Mouse (Mus musculus): Measurements from ENCODE around the gene Ulk4. TPM values are rescaled to one million over a fixed set of nuclear protein-coding genes. Genes with fewer than 3 reads are reported as not detected.

Gene Ulk4
- total RNA-seq, 2 experiments from 2014 or later, result 9.5 to 9.9 TPM

GRCm38 (mm10) chr9:121129533-121129932 is 147.5 kb downstream of the Ulk4 start:
- no peak for TF ChIP-seq CTCF (conservative IDR thresholded peaks at IDR 0.05)
- Histone ChIP-seq H3K27ac (no peak overlapping the region), H3K4me3 (no peak overlapping the region)
- no peak for DNase-seq (ENCODE audit: low spot score in 2 of 2)

DNA sequence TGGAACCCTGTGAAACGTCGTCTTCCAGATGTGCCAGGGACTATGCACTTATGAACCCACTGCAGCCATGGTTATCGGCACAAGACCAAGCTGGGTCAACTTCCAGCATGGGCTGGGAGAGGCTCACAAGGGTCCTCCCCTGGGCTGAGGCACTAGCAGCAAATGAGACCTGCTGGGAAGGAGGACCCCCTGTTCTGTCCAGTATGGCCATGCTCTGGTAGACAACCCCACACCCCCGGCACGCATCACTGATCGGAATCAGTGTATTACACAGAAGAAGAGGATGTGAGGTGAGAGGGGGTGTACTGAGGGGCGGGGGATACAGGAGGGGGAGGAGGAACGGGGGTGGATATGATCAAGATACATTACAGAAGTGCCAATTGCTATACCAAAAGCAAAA is 148.1 kb downstream of the Ulk4 start:
- no peak for DNase-seq (ENCODE audit: low spot score in 2 of 2)
- Histone ChIP-seq H3K27ac (no peak overlapping the region), H3K4me3 (no peak overlapping the region)
- no peak for TF ChIP-seq CTCF (conservative IDR thresholded peaks at IDR 0.05)

- TF ChIP-seq CTCF (conservative IDR thresholded peaks at IDR 0.05), result no peak
- H3K27ac ChIP-seq, result no peak overlapping the region
- no peak for DNase-seq (ENCODE audit: low spot score in 2 of 2)
- no peak overlapping the region for H3K4me3 ChIP-seq
Measured at GRCm38 (mm10) chr9:121127025-121127424, 150.0 kb downstream of the Ulk4 start.

DNA sequence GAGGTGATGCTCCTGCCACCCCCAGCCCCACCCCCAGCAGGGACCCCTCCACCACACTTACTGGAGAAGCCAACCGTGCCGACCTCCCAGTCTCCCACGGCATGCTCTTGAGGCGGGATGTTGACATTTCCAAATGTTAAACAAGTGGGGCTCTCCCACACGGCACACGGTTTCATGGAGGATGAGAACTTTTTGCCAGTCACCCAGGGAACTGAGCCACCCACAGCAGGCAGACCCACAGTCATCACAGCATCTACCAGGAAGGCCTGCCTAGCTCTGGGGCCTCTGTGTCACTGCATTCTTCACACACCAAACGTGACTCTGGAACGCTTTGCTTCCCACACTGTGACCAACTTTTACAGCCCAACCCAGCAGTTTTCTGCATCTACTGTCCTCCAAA is 152.3 kb downstream of the Ulk4 start:
- TF ChIP-seq CTCF (conservative IDR thresholded peaks at IDR 0.05), result no peak
- Histone ChIP-seq H3K4me3 (no peak overlapping the region), H3K27ac (peak overlapping the region; percentile 28; the same call in 1 of the 2 replicates)
- peak in 1 of 2 experiments; percentile 24 for DNase-seq (ENCODE audit: low spot score in 2 of 2)

DNA sequence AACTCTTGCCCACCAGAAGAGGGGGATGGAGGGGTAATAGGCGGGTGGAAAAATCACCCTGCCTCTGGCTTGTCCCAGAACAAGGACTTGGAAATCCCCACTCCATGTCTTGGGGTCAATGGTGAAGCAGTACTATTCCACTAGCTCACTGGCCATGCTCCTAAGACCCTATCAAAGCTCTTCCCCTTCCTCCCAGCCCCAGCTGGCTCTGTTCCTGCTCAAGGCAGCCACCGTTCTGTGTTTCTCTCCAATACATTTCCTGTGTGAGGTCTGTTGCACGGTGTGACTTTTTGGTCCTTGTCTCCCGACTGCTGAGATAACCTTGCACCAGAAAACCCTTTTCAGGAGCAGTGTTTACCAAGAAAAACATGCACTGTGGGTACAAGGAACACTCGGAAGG is 155.0 kb downstream of the Ulk4 start:
- no peak for DNase-seq (ENCODE audit: low spot score in 2 of 2)
- no peak overlapping the region for H3K4me3 ChIP-seq
- no peak overlapping the region for H3K27ac ChIP-seq
- no peak for TF ChIP-seq CTCF (conservative IDR thresholded peaks at IDR 0.05)

DNA sequence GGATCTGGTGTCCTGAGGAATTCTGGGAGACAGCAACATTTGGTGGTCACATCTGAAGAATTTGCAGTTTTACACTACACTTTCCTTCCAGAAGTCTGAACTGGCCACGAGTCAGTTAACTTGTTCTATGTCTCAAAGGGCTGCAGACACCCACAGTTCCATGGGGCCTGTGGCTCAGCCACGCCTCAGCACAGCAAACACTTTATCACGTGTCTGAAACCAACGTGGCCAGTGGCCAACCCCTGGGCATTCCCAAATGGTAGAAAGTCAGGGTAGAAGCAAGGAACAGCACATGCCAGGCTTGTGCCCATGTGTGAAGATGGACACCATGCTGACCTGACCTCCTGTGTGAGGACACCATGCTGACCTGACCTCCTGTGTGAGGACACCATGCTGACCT is 159.1 kb downstream of the Ulk4 start:
- H3K4me3 ChIP-seq, result no peak overlapping the region
- TF ChIP-seq CTCF (conservative IDR thresholded peaks at IDR 0.05), result no peak

GRCm38 (mm10) chr9:121112131-121112530 is 164.9 kb downstream of the Ulk4 start:
- TF ChIP-seq CTCF (conservative IDR thresholded peaks at IDR 0.05), result no peak
- no peak overlapping the region for H3K4me3 ChIP-seq
- H3K27ac ChIP-seq, result no peak overlapping the region
- no peak for DNase-seq (ENCODE audit: low spot score in 2 of 2)

More for the DNA sequence above, 159.1 kb downstream of the Ulk4 start:
- no peak overlapping the region for H3K27ac ChIP-seq
- no peak for DNase-seq (ENCODE audit: low spot score in 2 of 2)

- no peak overlapping the region for H3K4me3 ChIP-seq
- TF ChIP-seq CTCF (conservative IDR thresholded peaks at IDR 0.05), result peak; percentile 88
- peak; percentile 39 to 80 for DNase-seq (ENCODE audit: low spot score in 2 of 2)
- peak overlapping the region; percentile 0; the same call in 1 of the 2 replicates for H3K27ac ChIP-seq
Measured at GRCm38 (mm10) chr9:121108110-121108509, 168.9 kb downstream of the Ulk4 start.

- DNase-seq (ENCODE audit: low spot score in 2 of 2), result peak; percentile 64 to 68
- TF ChIP-seq CTCF (conservative IDR thresholded peaks at IDR 0.05), result no peak
- no peak overlapping the region for H3K4me3 ChIP-seq
- peak overlapping the region; percentile 0; the same call in 1 of the 2 replicates for H3K27ac ChIP-seq
Measured at GRCm38 (mm10) chr9:121107643-121108042, 169.4 kb downstream of the Ulk4 start.

GRCm38 (mm10) chr9:121107101-121107500 is 169.9 kb downstream of the Ulk4 start:
- TF ChIP-seq CTCF (conservative IDR thresholded peaks at IDR 0.05), result no peak
- H3K27ac ChIP-seq, result peak overlapping the region; percentile 0; the same call in 1 of the 2 replicates
- no peak overlapping the region for H3K4me3 ChIP-seq
- DNase-seq (ENCODE audit: low spot score in 2 of 2), result no peak

DNA sequence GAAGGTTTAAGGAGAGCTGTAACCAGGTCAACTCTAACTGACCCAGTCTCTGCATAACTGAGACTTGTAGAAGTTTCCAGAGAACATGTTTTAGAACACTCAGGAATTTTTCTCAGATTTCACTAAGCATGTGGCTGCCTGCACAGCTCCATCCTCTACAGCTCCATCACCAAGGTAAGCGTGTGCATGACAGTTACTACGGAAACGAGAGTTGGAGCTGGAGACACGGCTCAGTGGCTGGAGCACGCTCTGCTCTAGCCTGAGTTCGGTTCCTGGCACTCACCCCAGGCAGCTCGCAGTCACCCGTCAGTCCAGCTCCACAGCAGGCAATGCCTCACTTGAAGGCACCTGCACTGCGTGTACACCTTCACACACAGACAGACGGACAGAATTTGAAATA is 175.5 kb downstream of the Ulk4 start:
- TF ChIP-seq CTCF (conservative IDR thresholded peaks at IDR 0.05), result no peak
- no peak for DNase-seq (ENCODE audit: low spot score in 2 of 2)
- Histone ChIP-seq H3K4me3 (no peak overlapping the region), H3K27ac (no peak overlapping the region)

DNA sequence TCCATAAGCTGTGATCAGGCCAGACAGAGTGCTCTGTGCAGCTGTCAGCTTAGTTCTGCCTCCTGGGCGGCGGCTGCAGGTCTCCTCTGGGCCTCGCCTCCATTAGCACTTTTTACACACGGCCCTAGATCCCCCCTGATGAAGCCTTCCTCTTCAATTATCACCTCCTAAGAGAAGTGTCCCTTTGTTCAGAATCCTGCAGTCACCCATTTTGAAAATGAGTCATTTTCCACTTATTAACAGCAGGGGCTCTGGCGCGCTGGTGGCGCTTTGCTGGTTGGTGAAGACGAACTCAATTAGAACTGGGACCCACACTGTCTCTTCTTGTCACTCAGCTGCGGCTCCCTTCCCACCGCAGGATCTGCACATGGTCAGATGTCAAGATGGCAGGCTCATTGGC is 177.5 kb downstream of the Ulk4 start:
- TF ChIP-seq CTCF (conservative IDR thresholded peaks at IDR 0.05), result no peak
- no peak overlapping the region for H3K4me3 ChIP-seq
- H3K27ac ChIP-seq, result no peak overlapping the region
- no peak for DNase-seq (ENCODE audit: low spot score in 2 of 2)

DNA sequence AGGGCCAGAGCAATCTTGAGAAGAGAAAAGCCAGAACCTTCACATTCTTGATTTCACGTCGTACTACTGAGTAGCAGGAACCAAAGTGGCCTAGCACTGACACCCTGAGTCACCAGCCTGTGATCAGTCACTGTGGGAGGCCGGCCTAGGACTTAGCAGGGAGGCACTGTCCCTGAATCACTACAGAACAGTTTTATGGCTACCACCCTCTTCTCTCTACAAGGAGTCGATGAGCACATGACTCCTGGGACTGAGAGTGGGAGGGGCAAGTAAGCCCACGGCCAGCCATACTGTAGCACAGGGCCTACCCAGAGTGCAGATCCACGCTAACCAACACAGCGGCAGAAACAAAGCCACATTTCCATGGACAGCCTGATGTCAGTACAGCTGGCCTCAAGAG is 183.2 kb downstream of the Ulk4 start:
- DNase-seq (ENCODE audit: low spot score in 2 of 2), result no peak
- Histone ChIP-seq H3K4me3 (no peak overlapping the region), H3K27ac (no peak overlapping the region)
- no peak for TF ChIP-seq CTCF (conservative IDR thresholded peaks at IDR 0.05)

- peak; percentile 64 for TF ChIP-seq CTCF (conservative IDR thresholded peaks at IDR 0.05)
Measured at GRCm38 (mm10) chr9:121092568-121092967, 184.4 kb downstream of the Ulk4 start.

More at GRCm38 (mm10) chr9:121092568-121092967, 184.4 kb downstream of the Ulk4 start:
- no peak overlapping the region for H3K27ac ChIP-seq
- H3K4me3 ChIP-seq, result no peak overlapping the region
- DNase-seq (ENCODE audit: low spot score in 2 of 2), result no peak

Data from layer of hippocampus, adult 2 months (tissue).